Mouse (Mus musculus): ENCODE results near the gene Nkx1-2. TPM values are rescaled to one million over a fixed set of nuclear protein-coding genes. Genes with fewer than 3 reads are reported as not detected.

Nkx1-2 gene
- total and polyA plus RNA-seq, 3 experiments, result 0.04 TPM; not detected in 2

DNA sequence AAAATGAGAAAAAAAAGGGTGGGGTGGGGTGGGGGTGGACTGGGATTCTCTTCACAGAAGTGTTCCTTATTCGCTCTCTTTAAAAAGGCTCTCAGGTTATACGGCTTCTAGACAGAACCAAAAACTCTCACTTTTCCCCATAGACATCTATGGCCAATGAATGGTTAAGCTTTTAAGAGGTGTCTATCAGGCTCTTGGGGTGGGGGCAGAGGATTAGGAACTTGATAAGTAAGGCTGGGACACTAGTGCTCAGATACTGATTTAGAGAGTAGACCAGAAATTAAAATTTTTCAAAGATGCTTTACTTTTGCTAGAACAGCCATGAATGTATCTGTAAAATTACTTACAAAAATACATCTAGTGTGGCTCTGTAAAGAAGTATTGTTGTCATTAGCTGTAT lies 5.1 kb downstream of the Nkx1-2 start:
- Histone ChIP-seq H3K4me2 (ENCODE audit: insufficient read depth, low read depth, poor library complexity, severe bottlenecking) (no peak overlapping the region), H3K9me3 (replicated peaks; ENCODE audit: low read length) (peaks cover 6% of the 10 kb centered on the region), H3K4me3 (replicated peaks in 1 of 3; ENCODE audit: low read depth in 2 of 3, low read length in 2 of 3, poor library complexity in 1 of 3) (no peak overlapping the region), H3K79me2 (replicated peaks; ENCODE audit: control insufficient read depth, extremely low read depth, insufficient read depth, poor library complexity, severe bottlenecking) (no peaks in the 10 kb centered on the region), H3K4me1 (ENCODE audit: control insufficient read depth in 1 of 2, insufficient read depth in 2 of 2) (peaks cover 0 to 3% of the 10 kb centered on the region in 2 experiments; a peak in 2 of 4 replicates), H3K9ac (ENCODE audit: insufficient read depth, low read depth) (no peak overlapping the region), H3K36me3 (replicated peaks in 1 of 2; ENCODE audit: control insufficient read depth in 1 of 2, insufficient read depth in 1 of 2, low read length in 1 of 2) (no peaks in the 10 kb centered on the region), H3K27me3 (replicated peaks) (peaks cover 34% of the 10 kb centered on the region), H3K27ac (ENCODE audit: insufficient read depth, low read depth) (no peak overlapping the region)
- no peak for DNase-seq (ENCODE audit: extremely low read depth)
- in situ Hi-C loops (cut with MboI; ENCODE audit: low pct_ligation_motif_present, low pct_unique_long_range_greater_than_20kb, low sequenced_read_pairs), result no loop called here
- dilution Hi-C loops (cut with MboI; ENCODE audit: extremely low pct_ligation_motif_present, extremely low pct_unique_long_range_greater_than_20kb, low sequenced_read_pairs), result no loop called here
- no peak for TF ChIP-seq CHD2 (IDR thresholded peaks at IDR 0.05; ENCODE audit: low read length)

DNA sequence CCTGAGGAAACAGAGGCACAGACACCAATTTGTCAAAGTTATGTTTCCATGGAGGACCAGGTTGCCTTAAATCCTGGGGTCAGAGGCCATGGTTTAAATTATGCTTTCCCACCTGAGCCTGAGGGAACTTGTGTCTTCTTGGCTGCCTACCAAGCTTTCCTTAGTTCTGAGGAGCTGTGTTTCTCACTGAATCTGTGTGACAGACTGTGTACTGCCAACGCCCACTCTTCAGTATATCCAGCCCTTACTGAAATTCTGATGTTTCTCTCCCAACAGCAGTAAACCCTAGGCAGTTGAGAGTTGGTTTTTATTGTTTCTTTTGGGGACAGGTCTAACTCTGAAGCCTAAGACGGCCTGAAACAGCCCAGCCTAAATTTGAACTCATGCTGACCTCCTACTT lies 5.7 kb downstream of the Nkx1-2 start:
- dilution Hi-C loops (cut with MboI; ENCODE audit: extremely low pct_ligation_motif_present, extremely low pct_unique_long_range_greater_than_20kb, low sequenced_read_pairs) (no loop called here), in situ Hi-C loops (cut with MboI; ENCODE audit: low pct_ligation_motif_present, low pct_unique_long_range_greater_than_20kb, low sequenced_read_pairs) (no loop called here)
- Histone ChIP-seq H3K36me3 (replicated peaks in 1 of 2; ENCODE audit: control insufficient read depth in 1 of 2, insufficient read depth in 1 of 2, low read length in 1 of 2) (no peaks in the 10 kb centered on the region), H3K9me3 (replicated peaks; ENCODE audit: low read length) (peaks cover 6% of the 10 kb centered on the region), H3K4me1 (ENCODE audit: control insufficient read depth in 1 of 2, insufficient read depth in 2 of 2) (no peaks in the 10 kb centered on the region), H3K27me3 (replicated peaks) (peaks cover 29% of the 10 kb centered on the region), H3K79me2 (replicated peaks; ENCODE audit: control insufficient read depth, extremely low read depth, insufficient read depth, poor library complexity, severe bottlenecking) (no peaks in the 10 kb centered on the region), H3K27ac (ENCODE audit: insufficient read depth, low read depth) (no peak overlapping the region), H3K4me2 (ENCODE audit: insufficient read depth, low read depth, poor library complexity, severe bottlenecking) (no peak overlapping the region), H3K9ac (ENCODE audit: insufficient read depth, low read depth) (no peak overlapping the region), H3K4me3 (replicated peaks in 1 of 3; ENCODE audit: low read depth in 2 of 3, low read length in 2 of 3, poor library complexity in 1 of 3) (no peak overlapping the region)
- DNase-seq (ENCODE audit: extremely low read depth), result no peak
- TF ChIP-seq HCFC1 (IDR thresholded peaks at IDR 0.05; ENCODE audit: low read depth, low read length) (no peak), POLR2A (IDR thresholded peaks at IDR 0.05; ENCODE audit: low read depth, low read length) (no peak), POLR2AphosphoS2 (IDR thresholded peaks at IDR 0.05; ENCODE audit: low read depth, low read length) (no peak), RCOR1 (conservative IDR thresholded peaks at IDR 0.05; ENCODE audit: low read depth, low read length) (no peak), MAX (IDR thresholded peaks at IDR 0.05; ENCODE audit: low read length) (no peak), GABPA (IDR thresholded peaks at IDR 0.05; ENCODE audit: insufficient replicate concordance, low read depth, low read length) (no peak), PAX5 (IDR thresholded peaks at IDR 0.05; ENCODE audit: low read length) (no peak), MYC (IDR thresholded peaks at IDR 0.05; ENCODE audit: low read depth, low read length) (no peak), TBP (conservative IDR thresholded peaks at IDR 0.05; ENCODE audit: low read depth, low read length) (no peak)

DNA sequence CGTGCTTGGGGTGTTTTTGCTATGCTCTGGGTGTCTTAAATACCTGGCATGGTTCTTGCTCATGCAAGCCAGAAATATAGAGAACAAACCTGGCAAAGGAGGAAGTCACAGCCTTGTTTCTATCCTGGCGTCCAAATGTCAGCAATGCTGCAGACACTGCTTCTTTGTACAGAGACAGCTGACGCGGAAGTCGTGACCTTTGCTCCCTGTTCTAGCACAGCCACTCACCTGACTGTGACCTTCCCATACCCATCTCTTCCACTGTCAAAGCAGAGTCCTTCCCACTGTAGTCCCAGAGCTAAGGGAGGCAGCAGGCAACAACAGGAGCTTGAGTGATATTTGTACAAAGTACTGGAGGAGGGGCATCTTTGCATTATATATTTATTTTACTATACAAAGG lies 9.8 kb downstream of the Nkx1-2 start:
- Histone ChIP-seq H3K27ac (ENCODE audit: insufficient read depth, low read depth) (no peak overlapping the region), H3K79me2 (replicated peaks; ENCODE audit: control insufficient read depth, extremely low read depth, insufficient read depth, poor library complexity, severe bottlenecking) (no peaks in the 10 kb centered on the region), H3K9ac (ENCODE audit: insufficient read depth, low read depth) (no peak overlapping the region), H3K27me3 (replicated peaks) (peaks cover under 1% of the 10 kb centered on the region), H3K4me1 (ENCODE audit: control insufficient read depth in 1 of 2, insufficient read depth in 2 of 2) (no peaks in the 10 kb centered on the region), H3K4me3 (replicated peaks in 1 of 3; ENCODE audit: low read depth in 2 of 3, low read length in 2 of 3, poor library complexity in 1 of 3) (no peak overlapping the region), H3K36me3 (replicated peaks in 1 of 2; ENCODE audit: control insufficient read depth in 1 of 2, insufficient read depth in 1 of 2, low read length in 1 of 2) (no peaks in the 10 kb centered on the region), H3K9me3 (replicated peaks; ENCODE audit: low read length) (no peaks in the 10 kb centered on the region), H3K4me2 (ENCODE audit: insufficient read depth, low read depth, poor library complexity, severe bottlenecking) (no peak overlapping the region)
- DNase-seq (ENCODE audit: extremely low read depth), result no peak
- dilution Hi-C loops (cut with MboI; ENCODE audit: extremely low pct_ligation_motif_present, extremely low pct_unique_long_range_greater_than_20kb, low sequenced_read_pairs) (no loop called here), in situ Hi-C loops (cut with MboI; ENCODE audit: low pct_ligation_motif_present, low pct_unique_long_range_greater_than_20kb, low sequenced_read_pairs) (no loop called here)
- TF ChIP-seq MAX (IDR thresholded peaks at IDR 0.05; ENCODE audit: low read length) (no peak), JUN (IDR thresholded peaks at IDR 0.05; ENCODE audit: insufficient read depth, low read depth, low read length) (no peak), MAZ (IDR thresholded peaks at IDR 0.05; ENCODE audit: low read depth, low read length) (no peak), NELFE (IDR thresholded peaks at IDR 0.05; ENCODE audit: low read depth, low read length) (no peak), SIN3A (IDR thresholded peaks at IDR 0.05; ENCODE audit: low read length) (no peak), GABPA (IDR thresholded peaks at IDR 0.05; ENCODE audit: insufficient replicate concordance, low read depth, low read length) (no peak), MEF2A (IDR thresholded peaks at IDR 0.05; ENCODE audit: borderline replicate concordance, low read depth, low read length) (no peak), CHD1 (IDR thresholded peaks at IDR 0.05; ENCODE audit: low read depth, low read length) (no peak), RCOR1 (conservative IDR thresholded peaks at IDR 0.05; ENCODE audit: low read depth, low read length) (no peak), KAT2A (IDR thresholded peaks at IDR 0.05; ENCODE audit: insufficient replicate concordance, low read length) (no peak), ETS1 (conservative IDR thresholded peaks at IDR 0.05; ENCODE audit: low read depth, low read length) (no peak), RAD21 (IDR thresholded peaks at IDR 0.05; ENCODE audit: low read depth, low read length) (no peak), EP300 (IDR thresholded peaks at IDR 0.05; ENCODE audit: low read length) (no peak), TBP (conservative IDR thresholded peaks at IDR 0.05; ENCODE audit: low read depth, low read length) (no peak), BHLHE40 (IDR thresholded peaks at IDR 0.05; ENCODE audit: low read depth, low read length) (no peak), SMC3 (IDR thresholded peaks at IDR 0.05; ENCODE audit: low read depth, low read length) (no peak), PAX5 (IDR thresholded peaks at IDR 0.05; ENCODE audit: low read length) (no peak), UBTF (IDR thresholded peaks at IDR 0.05; ENCODE audit: low read depth, low read length) (no peak)
